Mouse (Mus musculus) thymus, adult 2 months (tissue): Measurements from ENCODE around the gene Gm21663.

Experiments used
- CTCF ChIP-seq: fragments of 200-500 bp; IDR thresholded peaks from 2 replicates; pipeline ENCODE4 v1.5.1; 2012; ENCODE audit warnings: mild to moderate bottlenecking, control low read depth, low read length, moderate library complexity, borderline replicate concordance; ENCODE audit not compliant: control insufficient read depth, poor library complexity, insufficient read depth; ENCODE audit errors: extremely low read depth
- POLR2A ChIP-seq: fragments of 200-500 bp; IDR thresholded peaks from 2 replicates; pipeline ENCODE4 v1.6.1; 2012; ENCODE audit warnings: mild to moderate bottlenecking, low read length, control low read depth, moderate library complexity; ENCODE audit not compliant: control insufficient read depth, poor library complexity, insufficient read depth; ENCODE audit errors: extremely low read depth

- TF ChIP-seq CTCF, result no peak
- TF ChIP-seq POLR2A, result no peak
Observed at GRCm38 (mm10) chr5:25889746-25890382, 52.3 kb downstream of the Gm21663 start.
